Mouse (Mus musculus) cortical plate, adult 2 months (tissue): ENCODE measurements around the gene Timm17a.
A peak's percentile ranks its signal among the peaks of the same experiment; 100 is the strongest.

Experiments used
- CTCF ChIP-seq: fragments of 200-500 bp; IDR thresholded peaks from 2 replicates; pipeline ENCODE4 v1.5.1; 2011; ENCODE audit warnings: mild to moderate bottlenecking, control low read depth, low read length; ENCODE audit not compliant: insufficient read depth; ENCODE audit errors: extremely low read depth
- POLR2A ChIP-seq: fragments of 200-500 bp; IDR thresholded peaks from 2 replicates; pipeline ENCODE4 v1.6.1; 2011; ENCODE audit warnings: mild to moderate bottlenecking, low read length, control low read depth; ENCODE audit not compliant: insufficient read depth; ENCODE audit errors: extremely low read depth

DNA sequence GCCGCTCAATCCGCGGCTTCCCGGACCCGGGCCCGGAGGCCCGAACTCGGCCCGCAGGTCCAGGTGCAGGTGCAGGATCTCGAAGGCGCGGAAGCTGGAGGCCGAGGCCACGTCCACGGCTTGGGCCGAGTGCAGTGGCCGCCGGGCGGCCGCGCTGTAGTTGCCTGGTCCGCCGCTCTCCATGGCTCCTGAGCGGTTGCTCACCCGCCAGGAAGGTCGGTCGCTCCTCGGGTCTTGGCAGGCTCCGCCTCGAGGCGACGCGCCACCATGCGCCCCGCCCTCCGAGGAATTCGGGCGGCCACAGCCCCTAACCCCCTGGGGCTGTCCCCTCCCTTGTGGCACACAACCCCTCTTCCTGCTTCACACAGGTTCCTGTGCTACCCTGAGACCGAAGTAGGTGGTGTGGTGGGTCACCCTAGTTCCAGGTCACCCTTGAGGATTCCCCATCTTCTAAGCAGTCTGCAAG is 29.7 kb downstream of the Timm17a start, which contains the start of gene Rnpep:
- no peak for TF ChIP-seq CTCF
- TF ChIP-seq POLR2A = peak; percentile 51; the same call in 1 of the 2 replicates
